Mouse (Mus musculus) CH12F3 (cell line): Measurements from ENCODE around the gene Arhgef28.

ENCODE experiments used
- in situ Hi-C: fragments of 300-500 bp; cut with MboI; formaldehyde crosslinking; loops from 2 replicates; pipeline ENCODE4 v1.14.3; 2020; ENCODE audit warnings: low sequenced_read_pairs

The Arhgef28 gene

DNA sequence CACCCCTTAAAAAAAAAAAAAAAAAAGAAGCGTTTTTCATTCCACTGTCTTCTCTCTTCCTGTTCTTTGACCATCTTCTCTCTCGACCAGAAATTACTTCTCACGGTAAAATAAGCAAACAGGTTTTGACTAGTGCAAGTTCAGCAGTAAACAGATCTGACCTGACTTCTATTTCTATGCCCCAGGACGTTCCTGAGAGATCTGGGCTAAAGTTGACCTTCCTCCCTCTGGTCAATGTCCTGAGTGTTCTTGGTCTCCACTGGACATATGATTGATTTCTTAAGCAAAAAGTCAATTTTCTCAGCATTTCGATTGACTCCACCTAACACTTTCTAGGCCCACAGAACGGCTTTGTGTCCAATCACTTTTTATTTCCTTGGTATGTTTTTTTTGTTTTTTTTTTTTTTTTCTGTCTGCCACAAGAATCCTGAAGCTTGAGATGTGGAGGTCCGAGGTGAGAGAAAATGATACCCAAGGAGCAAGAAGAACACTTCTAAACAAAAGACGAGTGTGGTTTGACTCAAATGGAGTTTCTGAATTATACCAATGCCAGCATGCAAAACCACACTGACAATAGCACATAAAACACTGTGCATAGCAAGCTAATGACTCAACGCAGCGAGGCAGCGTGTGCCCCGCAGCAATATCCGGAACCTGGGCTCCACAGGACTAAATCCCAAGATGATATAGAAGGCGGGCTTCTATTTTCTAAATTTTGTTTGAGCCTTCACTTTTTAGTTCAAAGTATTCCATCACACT, 278.7 kb downstream of the Arhgef28 start:
- in situ Hi-C loops = no loop called here

GRCm38 (mm10) chr13:97926371-97926770, 279.9 kb downstream of the Arhgef28 start:
- in situ Hi-C loops = no loop called here

DNA sequence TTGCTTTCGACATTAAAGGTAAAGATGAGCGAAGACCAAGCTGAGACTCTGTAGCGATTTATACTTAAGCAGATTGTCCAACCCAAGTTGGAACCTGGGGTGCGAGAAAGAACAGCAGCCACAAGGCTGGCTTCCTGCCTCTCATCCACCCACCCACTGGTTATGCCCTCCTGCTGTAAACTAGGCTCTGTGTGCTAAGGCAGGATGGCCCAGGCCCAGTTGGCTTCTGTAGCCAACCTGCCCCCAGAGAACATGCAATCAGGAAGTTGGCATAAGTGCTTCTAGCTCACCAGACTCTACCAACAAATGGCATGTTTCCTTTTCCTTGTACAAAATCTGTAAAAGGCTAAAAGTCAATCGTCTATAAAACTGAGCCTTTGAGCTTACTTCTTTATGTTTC, 283.2 kb downstream of the Arhgef28 start:
- in situ Hi-C loops = no loop called here

- in situ Hi-C loops = no loop called here
Measured at GRCm38 (mm10) chr13:97919590-97919989, 286.6 kb downstream of the Arhgef28 start.

DNA sequence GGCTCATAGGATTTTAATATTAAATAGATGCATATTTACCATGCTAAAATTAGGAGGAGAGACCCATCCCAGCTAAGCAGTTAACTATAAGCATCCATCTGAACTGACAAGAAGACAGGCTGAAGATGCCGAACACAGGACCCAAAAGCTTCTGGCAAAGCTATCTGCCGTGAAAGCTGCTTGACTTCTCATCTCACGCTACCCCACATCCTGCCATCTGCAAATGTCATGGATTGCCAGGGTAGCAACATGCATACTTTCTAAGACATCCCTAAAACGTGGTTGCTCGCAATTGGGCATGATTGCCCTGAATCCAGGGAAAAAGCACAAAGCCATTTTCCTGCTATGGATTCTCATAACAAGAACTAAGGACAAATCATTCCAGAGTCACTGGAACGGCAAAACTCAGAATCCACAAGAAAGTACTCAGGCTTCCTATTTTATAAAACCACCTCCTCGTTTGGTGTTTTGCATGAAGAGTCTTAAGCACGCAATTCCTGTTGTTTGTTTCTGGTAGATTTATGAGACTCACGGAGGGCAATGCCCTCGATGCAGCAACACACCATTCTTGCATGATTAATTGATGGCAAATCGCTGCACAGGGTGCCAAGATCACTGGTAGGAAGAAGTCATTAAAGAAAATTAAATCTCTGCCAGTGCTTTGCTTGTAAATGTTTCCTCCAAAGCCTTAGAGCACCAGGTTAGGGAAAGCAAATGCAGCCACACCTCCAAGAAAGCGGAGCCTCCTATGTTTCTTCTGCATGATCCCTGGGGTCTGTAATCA, 287.9 kb downstream of the Arhgef28 start:
- in situ Hi-C loops = no loop called here

DNA sequence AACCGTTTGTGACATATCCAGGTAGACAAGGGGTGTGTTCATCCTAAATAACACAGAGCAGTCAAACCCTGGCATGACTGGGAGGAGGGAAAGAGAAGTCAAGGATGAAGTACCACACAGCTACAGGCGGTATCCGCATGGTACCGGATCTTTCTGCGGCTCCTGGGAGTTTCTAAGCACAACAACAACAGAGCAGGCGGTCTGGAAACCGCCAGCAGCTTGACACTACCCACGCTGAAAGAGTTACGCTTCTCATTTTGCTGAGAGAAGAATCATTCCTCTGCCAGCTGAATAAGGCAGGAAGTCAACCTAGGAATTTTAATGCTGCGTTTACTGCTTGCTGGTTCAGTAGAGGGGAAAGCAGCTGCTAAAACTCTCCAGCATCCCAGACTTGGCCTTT, 295.2 kb downstream of the Arhgef28 start:
- in situ Hi-C loops = no loop called here

DNA sequence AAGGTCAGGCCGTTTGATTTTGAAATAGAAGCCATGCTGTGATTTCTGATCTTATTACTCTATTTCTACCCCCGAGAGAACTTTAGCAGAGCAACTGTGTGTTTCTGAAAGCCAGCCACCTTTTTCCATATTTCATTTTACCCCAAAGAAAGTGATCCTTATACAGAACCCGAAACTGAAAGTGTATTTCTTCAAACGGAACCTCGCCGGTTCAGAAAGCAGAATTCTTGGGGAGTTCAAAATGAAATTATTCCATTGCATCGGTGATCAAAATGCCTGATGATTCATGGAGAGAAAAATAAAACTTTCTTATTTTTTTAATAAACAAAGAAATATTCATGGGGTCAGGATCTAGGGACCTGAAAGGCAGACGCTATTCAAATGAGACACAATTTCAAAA, 303.4 kb downstream of the Arhgef28 start:
- in situ Hi-C loops = no loop called here

DNA sequence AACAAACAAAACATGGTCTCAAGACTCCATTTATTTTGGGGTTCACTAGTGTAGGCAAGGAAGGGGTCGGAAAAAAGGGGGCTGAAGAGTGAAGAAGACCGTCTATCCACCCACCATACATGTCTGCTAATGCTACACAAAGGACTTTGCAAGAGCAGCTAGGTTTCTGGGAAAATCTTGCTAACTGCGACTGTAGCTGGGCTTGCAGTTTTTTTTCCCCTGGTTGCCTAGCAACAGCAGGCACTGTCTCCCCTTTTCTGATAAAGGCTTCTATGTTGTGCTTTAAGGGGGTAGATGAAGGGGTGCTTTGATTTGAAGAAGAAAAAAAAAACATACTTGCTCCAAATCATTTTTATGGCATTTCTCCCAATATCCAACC, 305.9 kb downstream of the Arhgef28 start:
- in situ Hi-C loops = no loop called here

GRCm38 (mm10) chr13:97899604-97900379, 306.4 kb downstream of the Arhgef28 start:
- in situ Hi-C loops = no loop called here

DNA sequence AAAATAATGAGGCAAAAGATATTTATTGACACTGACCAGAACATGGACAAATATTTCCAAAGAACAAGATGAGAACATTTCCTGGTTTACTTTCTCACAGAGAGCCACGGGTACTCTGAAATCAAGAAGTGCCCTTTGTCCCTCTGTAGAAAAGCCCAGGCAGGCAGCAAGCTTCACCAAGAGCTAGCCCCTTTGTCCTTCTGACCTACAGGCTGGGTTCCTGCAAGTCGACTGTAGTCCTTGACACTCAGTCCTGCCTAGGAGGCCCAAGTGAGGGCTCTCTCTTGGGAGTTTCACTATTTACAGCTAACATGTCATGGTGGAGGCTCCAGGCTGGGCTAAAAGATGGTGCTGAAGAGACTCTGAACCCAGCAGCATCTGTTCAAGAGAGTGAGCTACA, 307.6 kb downstream of the Arhgef28 start:
- in situ Hi-C loops = no loop called here

DNA sequence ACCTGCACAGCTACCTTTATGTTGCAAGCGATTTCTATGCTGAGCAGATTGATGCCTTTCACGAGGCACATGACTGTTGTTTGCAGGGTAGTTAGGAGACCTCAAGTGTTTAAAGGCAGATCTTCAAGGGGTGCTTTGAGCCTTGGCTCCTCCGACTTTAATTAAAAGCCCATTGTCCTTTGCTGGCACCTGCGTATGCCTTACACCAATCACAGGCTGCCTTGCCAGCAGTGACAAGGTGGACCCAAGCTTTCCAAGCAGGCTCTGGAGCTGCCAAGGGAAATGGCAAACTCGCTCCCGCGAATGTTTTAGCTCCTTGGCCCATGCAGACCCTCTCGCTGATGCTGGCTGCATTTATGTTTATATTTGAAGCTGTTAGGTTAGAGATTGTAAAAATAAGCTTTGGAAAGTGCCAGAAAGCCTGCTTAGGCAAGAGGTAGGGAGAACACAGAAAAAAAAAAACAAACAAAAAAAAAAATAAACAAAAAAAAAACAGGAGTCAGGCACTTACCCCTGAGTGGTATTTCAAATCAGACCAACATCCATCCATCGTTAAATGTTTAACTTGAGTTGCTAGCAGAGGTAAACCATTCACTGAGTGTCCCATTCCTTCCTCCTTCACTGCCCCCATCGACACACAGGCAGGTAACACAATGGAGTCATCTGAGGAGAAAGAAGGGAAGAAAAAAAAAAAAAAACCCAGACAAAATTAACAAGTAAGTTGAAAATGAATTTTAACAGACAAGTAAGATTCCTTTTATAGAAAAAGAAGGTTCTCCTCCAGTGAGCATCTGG, 313.0 kb downstream of the Arhgef28 start:
- in situ Hi-C loops = no loop called here

- in situ Hi-C loops = no loop called here
Measured at GRCm38 (mm10) chr13:97892089-97892884, 314.0 kb downstream of the Arhgef28 start.

DNA sequence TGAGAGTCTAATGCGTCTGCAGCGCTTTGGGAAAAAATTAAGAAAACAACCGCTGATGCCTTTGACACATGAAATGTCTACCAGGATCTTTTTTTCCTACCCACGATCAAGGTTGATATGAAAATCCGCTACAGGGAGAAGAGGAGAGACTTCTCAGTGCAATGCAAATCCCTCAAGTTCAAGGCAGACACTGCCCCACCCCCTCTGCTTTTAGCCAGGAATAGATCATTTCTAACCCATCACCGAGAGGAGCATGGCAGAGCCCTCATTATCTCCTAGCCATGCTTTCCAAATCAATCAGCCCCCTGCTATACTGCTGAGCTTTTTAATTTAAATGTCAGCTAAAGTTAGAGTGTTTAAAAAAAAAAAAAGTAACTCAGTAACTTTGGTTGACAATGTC, 318.2 kb downstream of the Arhgef28 start:
- in situ Hi-C loops = no loop called here

DNA sequence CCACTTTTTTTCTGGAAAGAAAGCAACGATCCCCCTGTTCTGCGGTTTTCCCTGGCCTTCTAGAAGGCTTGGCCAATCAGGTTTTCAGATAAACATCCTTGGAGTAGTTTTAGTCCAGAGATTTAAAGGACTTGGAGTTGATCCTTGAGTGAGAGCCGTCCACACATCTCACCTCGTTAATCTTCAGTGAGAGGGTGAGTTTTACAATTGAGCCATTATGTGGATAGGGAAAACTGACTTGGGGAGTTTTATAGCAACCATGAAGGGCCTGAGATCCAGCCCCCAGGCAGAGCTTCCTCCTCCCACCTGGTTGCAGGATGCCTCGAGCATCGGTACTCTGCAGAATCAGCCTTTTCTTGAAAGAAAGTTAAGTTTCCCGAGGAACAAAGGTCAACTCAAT, 318.7 kb downstream of the Arhgef28 start:
- in situ Hi-C loops = no loop called here

- in situ Hi-C loops = no loop called here
Measured at GRCm38 (mm10) chr13:97883629-97884028, 322.6 kb downstream of the Arhgef28 start.

- in situ Hi-C loops = no loop called here
Measured at GRCm38 (mm10) chr13:97876450-97876849, 329.8 kb downstream of the Arhgef28 start.

DNA sequence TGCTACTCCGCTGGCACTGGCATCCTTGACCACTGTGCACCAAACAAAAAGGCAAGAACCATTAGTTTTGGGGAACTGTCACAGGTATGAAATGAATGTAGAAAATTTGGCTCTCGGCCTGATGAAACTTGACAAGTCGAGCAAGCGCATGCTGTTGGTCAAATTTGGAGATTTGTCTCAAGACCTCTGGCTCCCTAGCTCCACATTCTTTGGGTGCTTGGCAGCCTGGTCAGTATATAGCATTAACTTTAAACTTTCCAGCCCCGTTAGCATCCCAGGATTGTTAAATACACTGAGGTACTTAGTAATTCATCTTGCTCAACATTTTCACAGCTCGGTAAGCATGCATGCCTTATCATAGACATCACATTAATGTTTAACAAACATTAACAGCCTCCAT, 330.2 kb downstream of the Arhgef28 start:
- in situ Hi-C loops = no loop called here

DNA sequence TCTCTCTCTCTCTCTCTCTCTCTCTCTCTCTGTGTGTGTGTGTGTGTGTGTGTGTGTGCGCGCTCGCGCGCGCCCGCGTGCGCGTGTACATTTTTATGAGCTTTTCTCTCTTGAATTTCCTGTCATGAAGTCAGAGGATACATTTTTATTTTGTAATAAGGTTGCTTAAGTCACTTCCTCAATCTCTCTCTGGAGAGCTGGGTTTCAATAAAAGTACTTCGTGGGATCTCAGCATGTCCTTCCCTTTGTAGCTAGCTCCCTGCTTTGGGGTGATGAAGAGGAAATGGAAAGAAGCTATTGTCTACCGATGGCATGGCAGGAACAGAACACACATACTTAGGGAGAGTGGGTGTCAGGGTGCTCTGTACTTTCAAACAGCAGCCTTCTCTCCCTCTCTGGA, 336.8 kb downstream of the Arhgef28 start:
- in situ Hi-C loops = no loop called here

DNA sequence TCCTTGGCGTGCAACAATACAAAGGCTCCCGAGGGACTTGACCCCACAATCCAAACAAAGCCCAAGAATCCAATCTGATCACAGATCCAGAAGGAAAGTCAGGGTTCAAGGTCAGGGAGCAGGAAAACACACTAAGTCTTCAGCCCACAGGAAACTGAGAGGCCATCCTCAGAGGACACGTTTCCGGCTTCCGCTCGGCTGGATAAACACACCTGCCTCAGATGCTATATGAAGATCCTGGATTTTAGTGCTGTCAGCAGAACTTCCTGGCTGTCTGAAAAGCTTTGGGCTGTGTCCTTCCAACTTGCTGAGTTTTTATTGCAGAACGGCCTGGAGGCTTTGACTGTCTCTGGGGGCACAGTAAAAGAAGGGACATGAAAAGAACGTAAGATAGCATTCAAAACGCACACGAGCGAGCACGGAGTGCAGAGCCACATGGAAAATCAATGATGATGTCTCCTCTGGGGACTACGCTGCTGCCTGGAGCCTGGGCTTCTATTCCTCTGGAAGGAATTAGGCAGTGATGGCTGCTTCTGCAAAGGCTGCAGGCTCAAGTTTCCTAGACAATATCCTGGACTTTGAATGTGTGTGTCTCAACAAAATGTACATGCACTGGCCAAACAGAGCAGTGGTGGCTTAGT, 338.8 kb downstream of the Arhgef28 start:
- in situ Hi-C loops = no loop called here

DNA sequence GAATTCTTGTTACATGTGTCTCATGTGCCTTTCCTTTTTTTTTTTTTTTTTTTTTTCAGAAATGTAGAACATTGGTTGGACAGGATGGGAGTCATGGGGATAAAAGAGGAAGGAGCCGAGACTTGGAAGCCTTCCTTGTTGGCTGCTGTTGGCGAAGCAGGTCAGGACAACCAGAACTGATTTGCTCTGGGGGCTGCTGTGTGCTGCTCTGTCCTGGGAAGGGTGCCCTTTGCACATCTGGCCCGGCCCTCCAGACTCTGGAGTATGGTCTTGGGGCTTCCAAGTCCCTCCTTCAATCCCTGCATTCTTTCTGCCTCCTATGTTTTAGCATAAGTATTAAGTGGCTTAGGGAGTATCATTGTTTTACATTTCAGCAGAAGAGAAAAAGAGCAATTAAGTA, 347.2 kb downstream of the Arhgef28 start:
- in situ Hi-C loops = no loop called here
